Mouse (Mus musculus) small intestine, adult 2 months (tissue): ENCODE results near the gene Kpnb1.

ENCODE experiments used
- CTCF ChIP-seq: fragments of 200-500 bp; IDR thresholded peaks from 2 replicates; pipeline ENCODE4 v1.5.1; 2012; ENCODE audit warnings: low read depth, mild to moderate bottlenecking, control low read depth, inconsistent platforms, low read length, moderate library complexity, mixed read lengths; ENCODE audit not compliant: insufficient replicate concordance, insufficient read length; ENCODE audit errors: extremely low read depth
- POLR2A ChIP-seq: fragments of 200-500 bp; IDR thresholded peaks from 2 replicates; pipeline ENCODE4 v1.6.1; 2012; ENCODE audit warnings: low read depth, mild to moderate bottlenecking, control low read depth, inconsistent platforms, low read length, moderate library complexity

GRCm38 (mm10) chr11:97210728-97211400, 23.2 kb upstream of the Kpnb1 start:
- TF ChIP-seq POLR2A (no peak), CTCF (no peak)
